Mouse (Mus musculus): ENCODE measurements around the gene Klf16.

Gene Klf16

GRCm38 (mm10) chr10:80538710-80539394 lies 38.3 kb downstream of the Klf16 start, which contains the start of gene Atp8b3:
TSS of gene Atp8b3 (minus strand) at chr10:80539124.
- DNase-seq, result peak; percentile 63 to 71

DNA sequence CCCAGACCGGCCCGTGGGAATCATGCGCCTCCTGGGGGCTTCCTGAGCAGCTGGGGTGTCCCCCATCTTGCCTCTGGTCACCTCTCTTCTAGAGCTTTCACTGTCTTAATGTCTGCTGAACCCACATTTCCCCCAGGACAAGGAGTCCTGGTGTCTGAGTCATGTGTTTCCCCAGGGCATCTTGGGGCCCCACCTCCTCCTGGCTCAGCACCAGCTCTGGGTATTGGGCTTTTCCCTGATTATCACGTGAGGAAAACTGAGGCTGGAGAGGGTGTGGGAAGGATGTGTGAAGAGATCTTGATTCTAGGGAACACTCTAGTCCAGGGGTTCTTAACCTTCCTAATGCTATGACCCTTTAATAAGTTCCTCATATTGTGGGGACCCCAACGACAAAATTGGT lies 38.9 kb downstream of the Klf16 start:
- DNase-seq, result no peak

DNA sequence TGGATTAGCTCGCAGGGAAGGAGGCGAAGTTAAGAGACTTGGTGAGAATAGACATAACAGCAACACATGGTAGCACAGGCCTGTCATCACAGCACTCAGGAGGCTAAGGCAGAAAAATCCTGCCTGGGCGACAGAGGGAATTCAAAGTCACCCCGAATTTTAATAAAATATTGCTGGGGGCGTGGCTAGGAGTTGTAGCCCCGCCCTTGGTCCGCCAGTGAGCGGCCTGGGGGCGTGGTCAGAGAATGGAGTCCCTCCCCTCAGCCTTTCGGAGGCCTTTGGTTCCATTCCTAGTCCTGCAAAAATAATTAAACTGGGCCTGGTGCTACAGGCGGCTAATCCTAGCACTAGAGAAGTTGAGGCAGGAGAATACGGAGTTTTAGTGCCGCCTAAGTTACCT lies 41.4 kb downstream of the Klf16 start:
- no peak for DNase-seq

DNA sequence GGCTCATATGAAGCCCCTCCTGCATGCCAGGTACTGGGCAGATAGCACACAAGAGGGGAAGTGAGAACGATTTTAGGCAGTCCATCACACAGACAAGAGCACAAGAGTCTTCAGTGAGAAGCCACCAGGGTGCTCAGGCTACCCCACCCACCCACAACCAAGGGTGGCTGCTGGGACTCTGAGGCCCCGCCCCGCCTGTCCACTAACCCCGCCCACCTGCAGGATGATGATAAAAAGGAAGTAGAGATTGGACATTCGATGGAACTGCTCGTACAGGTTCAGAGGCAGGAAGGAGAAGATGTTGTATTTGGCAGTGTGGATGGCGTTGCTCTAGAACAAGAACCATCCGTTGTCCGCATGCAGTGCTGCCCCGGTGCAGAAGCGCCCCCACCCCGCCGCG lies 42.0 kb downstream of the Klf16 start:
- DNase-seq, result no peak

- DNase-seq, result no peak
These were observed 43.4 kb downstream of the Klf16 start for GRCm38 (mm10) chr10:80533704-80534103.

DNA sequence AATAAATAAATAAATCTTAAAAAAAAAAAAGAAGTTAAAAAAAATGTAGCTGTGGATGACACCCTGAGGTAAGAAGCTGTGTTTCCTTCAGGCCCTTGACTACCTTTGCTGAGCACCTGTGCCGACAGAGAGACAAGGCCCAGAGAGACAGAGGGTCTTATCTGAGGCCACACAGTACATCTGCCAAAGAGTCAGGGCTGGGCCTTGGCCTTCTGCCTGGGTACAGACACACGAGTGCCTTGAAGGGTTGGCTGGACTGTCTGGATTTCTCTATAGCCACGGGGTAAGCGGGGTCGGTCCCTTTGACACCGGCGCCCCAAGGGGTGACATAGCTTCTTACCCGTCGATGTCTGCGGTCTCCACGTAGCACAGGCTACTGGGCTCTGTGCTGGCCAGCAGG lies 44.3 kb downstream of the Klf16 start:
- DNase-seq, result no peak

- peak; percentile 59 to 63 for DNase-seq
These were observed 50.9 kb downstream of the Klf16 start for GRCm38 (mm10) chr10:80526172-80526571.

- DNase-seq, result no peak
These were observed 53.8 kb downstream of the Klf16 start for GRCm38 (mm10) chr10:80523299-80523698.

- DNase-seq, result no peak
These were observed 57.8 kb downstream of the Klf16 start for GRCm38 (mm10) chr10:80519287-80519686.
